In genomic region chr9:42273682-42274296, GRCm38 (mm10) we compare ENCODE assay signal across 17 mouse cellular contexts.
"Had no signal": no experiment of that assay in that cellular context is flagged by ENCODE, and none has a peak within 500 bp of the region (broad histone marks: within the 10 kb centered on the region; RNA-seq: fewer than 3 reads in every experiment).

No protein-coding gene starts in this region.

- H3K36me3 ChIP-seq: liver, embryonic 13.5 days; midbrain, embryonic 12.5 days; midbrain, embryonic 15.5 days; neural tube, embryonic 12.5 days; neural tube, embryonic 15.5 days; stomach, embryonic 15.5 days had no signal

- H3K4me2 ChIP-seq: liver, embryonic 13.5 days; lung, embryonic 14.5 days; midbrain, embryonic 12.5 days; midbrain, embryonic 15.5 days; neural tube, embryonic 12.5 days; neural tube, embryonic 15.5 days; stomach, embryonic 15.5 days had no signal

- H3K27me3 ChIP-seq: liver, embryonic 13.5 days; midbrain, embryonic 12.5 days; midbrain, embryonic 15.5 days; neural tube, embryonic 12.5 days; neural tube, embryonic 15.5 days; stomach, embryonic 15.5 days had no signal

- ATAC-seq: lung, postnatal 0 days; midbrain, embryonic 15.5 days had no signal

- H3K9me3 ChIP-seq: liver, embryonic 13.5 days; midbrain, embryonic 12.5 days; midbrain, embryonic 15.5 days; neural tube, embryonic 12.5 days; neural tube, embryonic 15.5 days; stomach, embryonic 15.5 days had no signal

- DNase-seq: kidney, postnatal 25 days; layer of hippocampus, postnatal 36 days; liver, embryonic 13.5 days; lung, embryonic 14.5 days; retina, postnatal 1 day; right cerebral cortex, postnatal 25 days; spleen, adult 18-20 months; thymus, postnatal 25 days had no signal

- H3K27ac ChIP-seq: kidney, postnatal 0 days; left cerebral cortex, adult 2 months; liver, embryonic 13.5 days; macrophage; midbrain, embryonic 12.5 days; midbrain, embryonic 15.5 days; neural tube, embryonic 12.5 days; neural tube, embryonic 15.5 days; stomach, embryonic 15.5 days had no signal

- H3K4me1 ChIP-seq: midbrain, embryonic 12.5 days; midbrain, embryonic 15.5 days; neural tube, embryonic 12.5 days; neural tube, embryonic 15.5 days; stomach, embryonic 15.5 days had no signal

- H3K9ac ChIP-seq: liver, embryonic 13.5 days; lung, embryonic 14.5 days; midbrain, embryonic 12.5 days; midbrain, embryonic 15.5 days; neural tube, embryonic 12.5 days; neural tube, embryonic 15.5 days; stomach, embryonic 15.5 days had no signal

- H3K4me3 ChIP-seq: left cerebral cortex, adult 2 months; liver, embryonic 13.5 days; midbrain, embryonic 12.5 days; midbrain, embryonic 15.5 days; neural tube, embryonic 12.5 days; neural tube, embryonic 15.5 days; stomach, embryonic 15.5 days had no signal
